Mouse (Mus musculus) spleen, adult 18-20 months (tissue): Measurements from ENCODE around the gene Arhgef9.

Experiments
- DNase-seq, 2 experiments: peaks; one replicate each; pipeline ENCODE4 v3.0.0; 2022; ENCODE audit warnings: mixed read lengths in 2 of 2

Arhgef9 gene

DNA sequence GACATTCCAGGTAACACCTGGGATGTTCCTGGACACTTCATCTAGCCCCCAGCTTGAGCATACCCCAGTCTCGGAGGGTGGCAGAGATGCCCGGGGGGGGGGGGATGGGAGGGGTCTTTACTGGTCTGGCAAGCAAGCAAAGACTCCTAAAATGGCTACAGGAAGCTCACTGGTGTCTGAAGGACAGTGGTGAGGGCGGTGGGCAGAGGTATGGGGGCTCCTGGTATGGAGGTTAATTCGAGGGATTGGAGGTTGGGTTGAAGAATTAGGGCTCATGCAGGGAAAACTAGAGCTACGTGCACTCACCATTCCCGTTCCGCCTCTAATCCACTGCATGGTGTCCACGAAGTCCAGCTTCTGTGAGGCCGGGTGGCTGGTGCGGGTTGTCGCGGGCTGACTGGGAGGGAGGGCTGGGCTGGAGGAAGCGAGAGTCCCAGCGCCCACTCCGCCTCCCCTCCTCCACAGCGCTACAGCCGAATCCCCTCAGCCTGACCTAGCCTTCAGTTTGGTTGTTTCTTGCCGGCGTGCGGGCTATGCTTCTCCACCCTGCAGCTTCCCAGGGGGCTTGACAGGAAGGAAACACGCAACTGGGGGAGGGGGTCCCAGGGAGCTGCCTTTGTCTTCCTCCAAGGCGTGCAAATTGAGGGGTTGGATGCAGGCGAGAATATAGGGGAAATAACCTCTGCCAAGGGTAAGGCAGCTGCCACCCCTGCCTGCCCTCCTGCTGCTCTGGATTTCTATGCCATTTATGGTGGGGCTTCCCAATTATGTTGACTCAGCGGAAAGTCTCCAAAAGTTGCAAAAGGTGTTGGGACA, at the start of gene Arhgef9:
Arhgef9 (minus strand) TSS at position 753 of the 816 bp plus-strand sequence.
- no peak for DNase-seq

DNA sequence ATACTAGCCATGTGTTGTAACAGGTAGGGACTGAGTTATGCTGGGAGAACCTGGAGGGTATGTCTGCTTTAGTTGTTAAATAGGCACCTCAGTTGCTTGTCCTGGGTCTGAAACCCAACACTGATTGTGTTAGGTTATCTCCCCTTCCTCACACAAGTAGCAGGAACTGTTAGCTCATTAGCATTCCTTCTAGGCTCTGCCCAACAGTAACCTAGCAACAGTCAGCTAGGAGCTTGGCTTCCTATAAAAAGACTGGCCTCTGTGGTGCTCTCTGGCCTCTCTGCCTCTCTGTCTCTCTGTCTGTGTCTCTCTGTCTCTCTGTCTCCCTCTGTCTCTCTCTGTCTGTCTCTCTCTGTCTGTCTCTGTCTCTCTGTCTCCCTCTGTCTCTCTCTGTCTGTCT, 42.2 kb upstream of the Arhgef9 start:
- DNase-seq = no peak

DNA sequence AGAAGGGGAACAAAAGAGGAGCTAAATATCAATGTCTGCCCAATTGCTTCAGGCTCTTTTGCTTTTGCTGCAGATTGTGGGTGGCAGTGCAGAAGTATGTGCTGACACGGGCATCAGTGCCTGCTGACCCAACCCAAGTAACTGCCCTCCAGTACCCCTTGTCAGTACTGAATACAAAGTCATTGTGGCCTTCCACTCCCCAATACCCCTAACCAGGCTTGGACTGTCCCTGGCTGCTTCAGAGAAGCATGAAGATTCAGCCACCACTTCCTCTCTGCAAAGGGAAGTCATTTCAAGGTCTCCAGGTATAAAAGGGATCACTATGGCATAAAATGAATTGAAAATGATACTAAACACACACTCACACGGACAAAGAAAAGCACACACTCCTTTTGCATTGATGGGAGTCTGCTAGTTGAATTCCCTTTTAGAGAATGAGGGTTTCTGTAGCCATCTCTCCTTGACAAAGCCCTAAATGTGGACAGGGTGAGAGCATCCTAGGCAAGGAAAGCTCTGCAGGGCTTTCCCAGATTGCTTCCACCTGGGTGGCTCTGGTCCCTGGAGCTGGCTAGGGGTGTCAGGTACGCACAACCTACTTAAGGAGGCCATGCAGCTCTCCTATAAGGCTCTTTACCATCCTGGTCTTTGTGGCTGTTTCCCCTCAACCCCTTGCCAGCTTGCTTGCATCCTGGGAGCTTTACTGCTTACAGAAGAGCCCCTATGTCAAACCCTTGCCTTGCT, 1.1 kb downstream of the Arhgef9 start:
- no peak for DNase-seq

DNA sequence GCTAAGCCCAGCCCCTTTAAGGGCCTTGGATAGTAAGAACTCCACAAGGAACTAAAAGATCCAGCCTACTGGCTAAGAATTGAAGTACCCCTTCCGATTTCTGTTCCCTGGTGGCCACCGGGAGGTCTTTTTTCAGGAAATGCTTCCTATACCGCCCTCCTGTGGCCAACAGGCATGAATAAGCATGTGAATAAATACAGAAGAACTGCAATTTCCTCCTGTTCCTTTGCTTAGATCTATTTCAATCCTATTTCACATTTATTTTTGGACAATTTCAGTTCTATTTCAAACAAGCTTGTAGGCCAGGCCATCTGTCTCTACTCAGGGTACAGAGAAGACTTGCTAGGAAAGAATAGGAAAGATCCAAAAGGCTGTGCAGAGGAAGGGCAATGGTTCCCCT, 20.7 kb downstream of the Arhgef9 start:
- DNase-seq = no peak

DNA sequence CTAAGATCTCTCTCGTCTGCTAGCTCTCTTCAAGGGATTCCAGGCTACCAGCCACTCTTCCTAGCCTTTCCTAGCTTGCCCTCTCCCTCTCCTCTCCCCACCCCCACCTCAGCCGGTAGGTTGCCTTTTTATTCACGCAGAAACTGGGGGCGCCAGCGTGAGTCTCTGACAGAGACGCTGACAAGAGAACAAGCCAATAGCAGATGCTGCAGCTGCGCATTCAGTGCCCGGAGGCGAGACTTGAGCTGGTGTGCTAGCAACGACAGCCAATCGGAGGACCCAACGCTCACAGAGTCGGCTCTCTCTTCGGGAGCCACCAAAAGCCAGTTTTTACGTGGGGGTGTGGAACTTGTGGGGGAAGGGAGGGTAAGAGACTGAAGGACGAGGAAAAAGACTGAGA, 30.3 kb downstream of the Arhgef9 start:
- DNase-seq = peak; percentile 35 to 53

DNA sequence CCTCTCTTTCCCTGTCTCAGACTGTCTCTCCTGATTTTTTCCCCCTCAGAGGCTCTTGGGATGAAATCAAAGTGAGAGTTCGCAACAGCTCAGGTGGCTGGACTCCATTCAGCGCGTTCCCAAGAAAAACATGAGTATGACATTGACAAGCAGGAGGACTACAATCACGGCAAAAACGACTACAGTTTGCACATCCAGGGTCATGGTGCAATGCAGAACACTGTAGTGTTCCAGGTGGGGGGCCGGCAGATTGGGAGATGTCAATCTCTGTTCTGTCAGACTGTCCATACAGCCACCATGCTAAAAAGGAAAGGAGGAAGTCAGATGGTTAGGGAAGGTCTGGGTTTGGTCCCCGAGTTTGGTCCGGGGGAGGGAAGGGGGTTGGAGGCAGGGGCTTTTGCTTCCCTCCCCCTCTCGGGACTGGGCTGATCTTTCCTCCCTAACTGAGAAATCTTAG, 31.0 kb downstream of the Arhgef9 start:
- DNase-seq = peak in 1 of 2 experiments; percentile 1

DNA sequence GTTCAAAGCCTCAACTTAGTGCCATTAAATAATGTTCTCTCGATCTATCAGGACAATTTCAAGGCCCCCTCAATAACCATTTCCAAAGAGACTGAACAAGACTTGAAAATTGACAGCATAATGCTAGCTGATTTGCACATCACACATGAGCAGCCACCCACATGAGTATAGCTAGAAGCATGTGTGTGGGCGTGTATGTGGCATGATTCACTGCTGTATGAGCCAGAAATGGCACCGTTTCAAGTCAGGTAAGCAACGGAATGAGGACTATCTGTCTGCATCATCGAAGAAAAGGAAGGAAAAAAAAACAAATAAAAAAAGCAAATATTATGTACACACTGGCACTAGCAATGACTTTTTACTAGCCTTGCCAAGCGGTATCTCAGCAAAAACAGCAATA, 32.5 kb downstream of the Arhgef9 start:
- no peak for DNase-seq

DNA sequence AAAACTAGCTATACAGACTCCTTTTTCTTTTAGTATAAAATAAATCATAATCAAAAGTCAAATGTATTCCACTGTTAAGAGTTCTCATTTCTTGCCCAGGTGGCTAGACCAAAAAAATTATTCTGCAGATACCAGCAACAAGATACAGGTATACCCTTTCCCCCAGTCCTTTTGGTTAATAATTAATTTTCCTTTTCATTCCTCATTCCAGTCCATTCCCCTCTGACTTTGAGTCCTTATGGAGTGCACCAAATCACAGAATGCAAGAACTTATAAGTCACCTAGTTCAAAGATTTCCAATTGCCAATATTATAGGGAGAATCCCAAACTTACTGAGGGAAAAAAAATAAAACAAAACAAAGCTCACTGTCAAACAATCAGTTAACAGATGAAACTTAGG, 33.2 kb downstream of the Arhgef9 start:
- no peak for DNase-seq

DNA sequence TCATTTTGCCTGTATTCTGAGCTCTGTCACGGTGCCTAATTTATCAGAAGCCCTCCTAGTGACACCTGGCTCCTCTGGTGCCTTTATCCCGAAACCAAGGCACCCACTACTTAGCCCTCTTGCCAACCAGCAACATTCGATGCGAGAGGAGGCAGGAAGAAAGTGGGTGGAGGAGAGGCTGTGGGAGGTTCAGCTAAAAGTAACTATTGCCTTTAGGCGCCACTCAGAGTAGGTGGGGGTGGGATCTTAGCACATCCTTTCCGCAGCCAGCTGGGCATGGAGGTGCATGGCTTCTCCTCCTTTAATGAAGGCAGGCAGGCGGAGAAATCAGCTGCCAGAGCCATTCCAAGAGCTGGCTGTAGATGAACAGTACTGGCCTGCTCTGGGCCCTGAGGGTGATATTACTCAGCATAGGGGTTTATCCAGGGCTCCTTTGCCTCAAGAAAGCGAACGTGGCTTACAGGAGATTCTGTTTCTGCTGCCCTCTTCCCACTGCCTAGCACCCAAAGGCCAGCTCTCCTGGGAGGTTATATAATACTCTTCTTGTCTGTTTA, 39.7 kb downstream of the Arhgef9 start:
- DNase-seq = no peak

DNA sequence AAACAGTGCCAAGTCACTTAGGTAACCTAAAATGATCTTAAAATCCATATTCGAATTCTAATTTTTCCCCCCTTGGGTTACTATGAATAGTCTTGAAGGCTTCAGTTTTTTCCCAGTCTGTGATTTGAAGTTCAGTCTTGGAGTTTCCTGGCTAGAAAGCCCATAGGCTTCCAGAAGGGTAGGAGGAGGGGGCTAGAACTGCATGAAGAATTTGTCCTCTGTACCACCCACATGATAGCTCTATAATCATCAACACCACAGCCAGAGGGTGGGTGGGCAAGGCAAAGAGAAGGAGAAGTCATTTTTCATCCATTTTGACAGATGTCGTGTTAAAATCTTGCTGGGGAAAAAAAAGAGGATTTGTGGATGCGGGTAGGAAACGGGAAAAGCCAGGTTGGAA, 58.0 kb downstream of the Arhgef9 start:
- no peak for DNase-seq

DNA sequence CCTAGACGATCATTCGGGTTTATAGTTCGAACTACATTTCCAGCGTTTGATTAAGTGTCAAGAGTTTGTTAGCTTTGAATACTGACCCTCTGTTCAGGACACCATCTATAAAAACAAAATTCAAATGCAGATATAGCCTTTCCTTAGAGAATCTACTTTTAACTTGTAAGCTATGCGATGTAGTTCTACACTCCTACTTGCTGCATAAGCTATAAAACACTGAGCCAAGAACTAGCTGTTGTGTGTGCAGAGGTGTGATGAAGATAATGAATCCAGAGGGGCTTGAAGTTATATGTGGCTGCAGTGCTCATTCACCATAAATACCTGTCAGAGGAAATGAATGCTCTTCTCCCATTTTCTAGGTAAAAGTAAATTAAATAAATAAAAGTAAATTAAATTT, 63.2 kb downstream of the Arhgef9 start:
- no peak for DNase-seq

DNA sequence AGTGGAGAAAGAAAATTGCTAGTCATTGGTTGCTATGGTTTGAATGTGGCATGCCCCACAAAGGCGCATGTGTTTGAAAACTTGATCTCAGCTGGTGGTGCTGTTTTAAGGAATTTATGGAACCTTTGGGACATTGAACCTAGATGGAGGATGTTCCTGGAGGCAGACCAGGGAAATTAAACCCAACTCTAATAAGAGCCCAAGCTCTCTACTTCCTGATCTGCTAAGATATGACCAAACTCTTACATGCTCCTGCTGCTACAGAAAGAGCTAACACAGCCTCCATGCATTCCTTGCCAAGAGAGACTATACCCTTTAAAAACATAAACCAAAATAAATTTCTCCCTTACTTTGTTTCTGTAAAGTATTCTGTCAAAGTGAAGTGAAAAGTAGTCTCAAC, 63.7 kb downstream of the Arhgef9 start:
- DNase-seq = no peak

DNA sequence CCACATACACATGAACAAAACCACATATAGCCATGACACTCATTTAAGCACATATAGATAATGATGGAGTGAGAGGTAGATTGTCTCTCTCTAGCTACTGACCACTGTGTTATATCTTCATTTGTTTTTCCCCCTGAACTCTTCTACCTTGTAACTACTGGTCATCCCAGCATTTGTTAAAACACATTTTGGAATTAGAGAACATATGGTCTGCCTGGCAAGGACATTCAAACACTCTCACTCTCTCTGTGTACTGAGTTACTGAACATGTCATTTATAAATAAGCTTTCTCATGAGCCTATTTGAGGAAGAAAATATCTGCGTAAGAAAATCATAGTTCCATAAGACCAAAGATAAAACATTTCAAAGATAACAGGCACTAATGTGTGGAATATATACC, 64.9 kb downstream of the Arhgef9 start:
- DNase-seq = no peak

DNA sequence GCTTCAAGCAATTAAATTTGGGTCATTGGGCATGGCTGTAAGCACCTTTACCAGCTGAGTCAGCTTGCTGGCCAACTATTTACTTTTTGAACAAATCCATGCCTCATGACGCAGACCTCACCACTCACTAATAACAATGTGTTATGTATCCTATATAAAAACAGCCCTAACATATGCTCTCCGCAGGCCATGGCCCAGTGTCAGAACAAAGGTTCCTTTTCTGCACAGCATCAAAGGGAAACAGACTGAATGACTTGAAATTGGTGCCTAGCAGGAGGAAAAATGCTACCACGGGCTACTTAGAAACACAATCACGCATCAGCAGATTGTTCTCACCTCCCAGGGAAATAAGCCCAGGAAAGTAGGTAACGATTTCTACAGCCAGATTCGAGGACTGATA, 73.2 kb downstream of the Arhgef9 start:
- no peak for DNase-seq

DNA sequence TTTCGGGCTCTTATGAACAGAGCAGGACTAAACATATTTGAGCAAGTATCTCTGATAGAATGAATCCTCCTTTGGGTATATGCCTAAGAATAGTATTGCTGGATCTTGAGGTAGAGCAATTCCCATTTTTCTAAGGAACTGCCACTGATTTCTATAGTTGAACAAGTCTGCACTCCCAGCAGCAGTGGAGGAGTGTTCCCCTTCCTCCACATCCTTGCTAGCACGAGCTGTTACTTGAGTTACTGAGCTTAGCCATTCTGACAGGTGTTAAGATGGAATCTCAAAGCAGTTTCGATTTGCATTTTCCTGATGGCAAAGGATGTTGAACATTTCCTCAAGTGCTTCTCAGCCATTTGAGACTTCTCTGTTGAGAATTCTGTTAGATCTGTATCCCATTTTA, 92.3 kb downstream of the Arhgef9 start:
- DNase-seq = no peak

DNA sequence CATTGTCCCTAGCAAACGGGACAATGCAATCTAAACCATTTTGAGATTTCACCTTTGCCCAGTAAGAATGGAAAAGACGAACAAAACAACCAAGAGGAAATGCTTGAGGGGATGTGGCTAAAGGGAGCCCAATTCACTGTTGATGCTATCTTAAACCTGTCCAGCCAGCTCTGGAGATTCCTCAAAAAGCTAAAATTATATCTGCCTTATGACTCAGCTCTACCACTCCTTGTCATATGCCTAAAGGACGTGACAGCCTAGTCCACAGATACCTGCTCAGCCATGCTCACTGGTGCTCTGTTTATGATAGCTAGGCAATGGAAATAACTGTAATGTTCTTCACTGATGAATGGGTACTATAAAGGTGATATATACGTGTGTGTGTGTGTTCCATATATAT, 109.0 kb downstream of the Arhgef9 start:
- DNase-seq = no peak

DNA sequence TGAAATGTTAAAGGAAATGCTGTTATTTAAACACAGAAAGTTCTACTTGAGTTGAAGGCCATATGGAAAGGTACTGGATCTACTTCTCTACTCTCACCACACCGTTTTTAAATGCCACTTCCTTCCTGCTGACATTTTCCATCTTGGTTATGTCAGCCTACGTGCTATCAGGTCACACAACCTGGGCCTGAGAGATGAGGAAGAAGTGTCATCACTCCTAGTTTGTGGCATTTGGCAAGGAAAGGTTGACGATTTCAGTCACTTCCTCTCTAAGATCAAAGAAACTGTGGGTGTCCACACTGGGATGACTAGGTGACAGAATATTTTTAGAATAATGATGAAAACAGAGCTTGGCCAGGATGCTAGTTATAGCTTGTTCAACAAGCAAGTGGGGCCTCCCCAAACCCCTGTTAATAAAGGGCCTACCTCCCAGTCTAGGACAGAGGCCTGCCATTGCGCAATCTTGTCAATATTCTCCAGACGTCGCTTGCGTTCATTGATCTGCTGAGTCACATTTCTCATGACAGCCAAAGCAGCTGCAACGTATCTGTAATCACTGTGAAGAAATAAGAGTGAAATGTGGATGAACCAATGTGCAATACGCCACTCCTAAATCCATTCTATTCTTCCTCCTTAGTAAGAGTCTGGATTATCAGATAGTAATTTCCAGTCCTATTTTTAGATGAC, 119.5 kb downstream of the Arhgef9 start:
- DNase-seq = no peak

DNA sequence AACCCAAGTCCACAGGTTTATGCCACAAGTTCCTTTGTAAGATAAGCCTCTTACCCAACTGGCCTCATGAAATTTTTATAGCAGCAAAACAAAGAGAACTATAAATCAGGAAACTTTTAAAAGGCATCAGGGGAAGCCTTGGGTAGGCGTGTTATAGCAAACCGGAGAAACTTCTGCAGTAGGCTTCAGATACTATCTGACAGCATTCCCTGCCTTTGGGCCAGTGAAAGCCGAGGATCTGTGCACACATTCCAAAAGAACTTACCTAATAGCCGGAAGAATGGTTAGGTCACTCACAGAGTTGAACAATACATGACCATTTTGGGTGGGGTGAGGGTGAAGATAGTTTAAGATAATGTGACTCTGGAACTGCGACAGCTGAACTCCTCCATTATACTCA, 168.7 kb downstream of the Arhgef9 start:
- DNase-seq = no peak

DNA sequence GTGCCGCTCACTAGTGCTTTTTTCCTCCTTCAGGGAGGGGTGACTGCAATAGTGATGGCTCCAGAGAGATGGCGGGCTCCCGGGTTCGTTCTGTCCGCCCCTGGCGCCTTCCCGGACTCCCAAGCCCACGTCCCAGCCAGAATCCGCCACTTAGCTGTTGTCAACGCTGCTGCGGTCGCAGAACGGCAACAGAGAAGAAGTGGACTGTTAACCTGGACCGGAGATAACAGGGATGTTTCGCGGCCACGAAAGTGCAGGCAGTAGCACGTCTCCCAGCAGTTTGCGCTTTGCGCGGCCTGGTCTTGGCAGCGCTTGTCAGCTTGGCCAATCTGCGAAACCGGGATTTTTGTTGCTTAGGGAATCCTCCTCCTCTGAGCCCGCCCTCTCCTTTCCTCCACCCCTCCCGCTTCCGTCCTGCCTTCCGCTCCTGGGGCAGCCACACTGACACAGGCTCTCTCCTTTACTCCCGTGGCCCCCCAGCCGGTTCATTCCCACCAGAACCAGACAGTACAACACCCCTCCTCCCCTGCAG, 170.2 kb downstream of the Arhgef9 start, which contains the start of gene Spin4:
Spin4 (minus strand) TSS at position 322 of the 532 bp plus-strand sequence.
- DNase-seq = peak in 1 of 2 experiments; percentile 8

DNA sequence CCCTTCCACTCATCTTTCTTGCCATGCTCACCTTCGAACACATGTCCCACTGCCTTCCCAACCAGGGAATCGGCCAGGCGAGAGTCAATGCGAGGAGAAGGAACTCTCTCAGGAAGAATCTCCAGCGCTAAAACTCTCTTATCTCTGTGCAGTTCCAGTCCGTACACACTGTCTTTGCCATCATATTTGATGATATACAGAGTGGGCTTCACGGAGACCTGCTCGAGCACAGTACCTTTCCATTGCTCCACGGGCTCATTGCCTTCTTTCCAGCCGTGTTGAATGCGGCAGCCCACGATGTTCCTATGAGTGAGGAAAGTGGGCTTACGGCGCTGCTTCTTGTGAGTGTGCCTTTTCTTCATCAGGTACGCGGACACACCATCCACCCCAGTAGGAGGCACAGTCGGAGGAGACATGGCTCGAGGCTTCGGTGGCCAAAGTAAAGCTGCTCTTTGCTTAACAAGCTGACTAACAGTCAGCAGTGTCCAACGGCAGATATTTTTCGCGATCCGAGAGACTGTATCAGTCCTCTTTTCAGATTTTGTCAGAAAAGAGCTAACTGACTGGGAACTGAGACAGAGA, 170.8 kb downstream of the Arhgef9 start:
- DNase-seq = peak in 1 of 2 experiments; percentile 1

DNA sequence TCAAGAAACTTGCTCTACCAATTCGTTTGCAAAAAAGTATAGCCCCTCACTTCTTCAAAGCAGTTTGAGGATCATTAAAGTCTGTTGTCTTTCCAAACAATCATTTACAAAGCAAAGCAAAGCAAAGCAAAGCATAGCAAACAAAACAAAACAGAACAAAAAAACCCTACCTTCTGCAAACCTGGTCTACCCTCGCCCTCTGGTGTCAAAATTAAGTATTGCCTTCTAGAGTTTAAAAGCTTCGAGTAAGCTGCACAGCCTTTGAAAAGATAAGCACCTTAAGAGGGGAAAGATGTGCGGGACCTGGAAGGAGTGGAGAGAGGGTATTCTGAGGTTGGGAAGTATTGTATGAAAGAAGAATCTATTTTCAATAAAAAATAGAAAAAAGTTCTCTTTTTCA, 184.6 kb downstream of the Arhgef9 start:
- DNase-seq = no peak
